Mouse (Mus musculus) lung, postnatal 10 days (tissue): ENCODE results near the gene Fancg.

Experiments used
- DNase-seq: peaks from one replicate; pipeline ENCODE4 v3.0.0; 2021

The Fancg gene

GRCm38 (mm10) chr4:43032501-43032900 is 22.2 kb upstream of the Fancg start:
- DNase-seq: no peak

GRCm38 (mm10) chr4:43031237-43031995 is 21.1 kb upstream of the Fancg start, which contains the start of gene Stoml2:
TSS of gene Stoml2 (minus strand) at chr4:43031710.
- DNase-seq: peak; percentile 96

GRCm38 (mm10) chr4:43030780-43031230 is 20.5 kb upstream of the Fancg start:
- no peak for DNase-seq

GRCm38 (mm10) chr4:43030352-43030751 is 20.0 kb upstream of the Fancg start:
- DNase-seq: no peak

- no peak for DNase-seq
Observed at GRCm38 (mm10) chr4:43029749-43030148, 19.4 kb upstream of the Fancg start.

- DNase-seq: no peak
Observed at GRCm38 (mm10) chr4:43029121-43029520, 18.8 kb upstream of the Fancg start.

GRCm38 (mm10) chr4:43025084-43025960 is 15.0 kb upstream of the Fancg start, which contains the start of gene Pigo:
TSS of gene Pigo (minus strand) at chr4:43025819.
- DNase-seq: peak; percentile 98

GRCm38 (mm10) chr4:43024673-43025072 is 14.4 kb upstream of the Fancg start:
- DNase-seq: no peak

GRCm38 (mm10) chr4:43021341-43021740 is 11.0 kb upstream of the Fancg start:
- DNase-seq: no peak

GRCm38 (mm10) chr4:43020876-43021275 is 10.6 kb upstream of the Fancg start:
- DNase-seq: no peak

- DNase-seq: no peak
Observed at GRCm38 (mm10) chr4:43019641-43020465, 9.5 kb upstream of the Fancg start.

- DNase-seq: no peak
Observed at GRCm38 (mm10) chr4:43019176-43019575, 8.9 kb upstream of the Fancg start.

GRCm38 (mm10) chr4:43018156-43018555 is 7.8 kb upstream of the Fancg start:
- DNase-seq: no peak

GRCm38 (mm10) chr4:43012091-43012490 is 1.8 kb upstream of the Fancg start:
- DNase-seq: no peak

- peak; percentile 65 for DNase-seq
Observed at GRCm38 (mm10) chr4:43005765-43006164, 4.5 kb downstream of the Fancg start.

- no peak for DNase-seq
Observed at GRCm38 (mm10) chr4:43004951-43005350, 5.4 kb downstream of the Fancg start.

- DNase-seq: no peak
Observed at GRCm38 (mm10) chr4:43002756-43003439, 7.4 kb downstream of the Fancg start.

- no peak for DNase-seq
Observed at GRCm38 (mm10) chr4:43001272-43001671, 9.0 kb downstream of the Fancg start.

- peak; percentile 99 for DNase-seq
Observed at GRCm38 (mm10) chr4:43000141-43000986, 9.9 kb downstream of the Fancg start, which contains the start of gene Vcp. TSS of gene Vcp (minus strand) at chr4:43000507.

GRCm38 (mm10) chr4:42999451-43000140 is 10.7 kb downstream of the Fancg start:
- DNase-seq: peak; percentile 80
